Mouse (Mus musculus): ENCODE results near the gene D6Wsu163e. TPM values are rescaled to one million over a fixed set of nuclear protein-coding genes. Genes with fewer than 3 reads are reported as not detected.

The D6Wsu163e gene
- 15.8 and 18.3 TPM in 2 replicates for polyA plus RNA-seq (2015; fragmentation: Nextera tagmentation; extraction: Ambion mirVana)

- no peaks in the 10 kb centered on the region for H3K9me3 ChIP-seq
- peak within 1 kb of the TSS; percentile 80 for H3K4me2 ChIP-seq (replicated peaks)
- peak within 1 kb of the TSS; percentile 66 for H3K4me3 ChIP-seq (replicated peaks)
- peak within 1 kb of the TSS; percentile 63 for H3K9ac ChIP-seq
- no peaks in the 10 kb centered on the region for H3K36me3 ChIP-seq
- peaks cover 18% of the 10 kb centered on the region for H3K4me1 ChIP-seq (replicated peaks)
- H3K27me3 ChIP-seq (replicated peaks) = no peaks in the 10 kb centered on the region
- peak; percentile 100 for ATAC-seq
- 0 out of 2 replicates have a peak within 1 kb of the TSS, but pooled peaks have one; percentile 18 for H3K27ac ChIP-seq
- under 1% methylated on average over 33 of the region's 33 CpGs for WGBS
These were observed at the start of gene D6Wsu163e, which contains the start of gene Rad51ap1 for GRCm38 (mm10) chr6:126939487-126940171. Gene D6Wsu163e (plus strand): TSS chr6:126939962. Gene Rad51ap1 (minus strand): TSS chr6:126939587.

GRCm38 (mm10) chr6:126907378-126907777, 32.4 kb upstream of the D6Wsu163e start:
- Histone ChIP-seq H3K9ac (no peak overlapping the region), H3K27me3 (replicated peaks) (no peaks in the 10 kb centered on the region), H3K4me1 (replicated peaks) (no peaks in the 10 kb centered on the region), H3K4me3 (replicated peaks) (no peak overlapping the region), H3K27ac (no peak overlapping the region), H3K4me2 (replicated peaks) (no peak overlapping the region), H3K36me3 (no peaks in the 10 kb centered on the region), H3K9me3 (no peaks in the 10 kb centered on the region)
- 76% methylated on average over 4 of the region's 5 CpGs for WGBS
- no peak for ATAC-seq

- Histone ChIP-seq H3K27ac (no peak overlapping the region), H3K9me3 (no peaks in the 10 kb centered on the region), H3K27me3 (replicated peaks) (no peaks in the 10 kb centered on the region), H3K4me2 (replicated peaks) (no peak overlapping the region), H3K36me3 (no peaks in the 10 kb centered on the region), H3K4me1 (replicated peaks) (no peaks in the 10 kb centered on the region), H3K9ac (no peak overlapping the region), H3K4me3 (replicated peaks) (no peak overlapping the region)
- 69% methylated on average over 3 of the region's 3 CpGs for WGBS
- no peak for ATAC-seq
These were observed 31.9 kb upstream of the D6Wsu163e start for GRCm38 (mm10) chr6:126907876-126908275.

GRCm38 (mm10) chr6:126910727-126911126, 29.0 kb upstream of the D6Wsu163e start:
- H3K27ac ChIP-seq = no peak overlapping the region
- no peaks in the 10 kb centered on the region for H3K36me3 ChIP-seq
- no peak overlapping the region for H3K9ac ChIP-seq
- no peak overlapping the region for H3K4me3 ChIP-seq (replicated peaks)
- ATAC-seq = no peak
- H3K9me3 ChIP-seq = no peaks in the 10 kb centered on the region
- 66% methylated on average over 4 of the region's 4 CpGs for WGBS
- no peaks in the 10 kb centered on the region for H3K27me3 ChIP-seq (replicated peaks)
- no peaks in the 10 kb centered on the region for H3K4me1 ChIP-seq (replicated peaks)
- no peak overlapping the region for H3K4me2 ChIP-seq (replicated peaks)

GRCm38 (mm10) chr6:126914928-126915327, 24.8 kb upstream of the D6Wsu163e start:
- H3K4me1 ChIP-seq (replicated peaks) = no peaks in the 10 kb centered on the region
- no peak overlapping the region for H3K9ac ChIP-seq
- 77% methylated on average over 5 of the region's 5 CpGs for WGBS
- no peak overlapping the region for H3K27ac ChIP-seq
- no peaks in the 10 kb centered on the region for H3K9me3 ChIP-seq
- H3K4me3 ChIP-seq (replicated peaks) = no peak overlapping the region
- no peaks in the 10 kb centered on the region for H3K27me3 ChIP-seq (replicated peaks)
- no peak for ATAC-seq
- H3K4me2 ChIP-seq (replicated peaks) = no peak overlapping the region
- no peaks in the 10 kb centered on the region for H3K36me3 ChIP-seq

- WGBS = 7% methylated on average over 21 of the region's 21 CpGs
- Histone ChIP-seq H3K4me1 (replicated peaks) (peaks cover 5% of the 10 kb centered on the region; the same call in 1 of the 2 replicates), H3K27ac (peak within 1 kb of the TSS; percentile 45), H3K27me3 (replicated peaks) (no peaks in the 10 kb centered on the region), H3K9me3 (no peaks in the 10 kb centered on the region), H3K4me2 (replicated peaks) (peak within 1 kb of the TSS; percentile 50), H3K9ac (no peak within 1 kb of the TSS), H3K36me3 (peaks cover 12% of the 10 kb centered on the region), H3K4me3 (replicated peaks) (no peak within 1 kb of the TSS; the same call in 1 of the 2 replicates)
- peak; percentile 91 for ATAC-seq
These were observed 18.5 kb upstream of the D6Wsu163e start, which contains the start of gene Dyrk4 for GRCm38 (mm10) chr6:126921111-126921881. Gene Dyrk4 (minus strand): TSS chr6:126921839.

- no peak for ATAC-seq
- Histone ChIP-seq H3K4me3 (replicated peaks) (no peak overlapping the region), H3K9me3 (no peaks in the 10 kb centered on the region), H3K9ac (no peak overlapping the region), H3K27ac (no peak overlapping the region), H3K27me3 (replicated peaks) (no peaks in the 10 kb centered on the region), H3K4me2 (replicated peaks) (no peak overlapping the region), H3K4me1 (replicated peaks) (peaks cover 2% of the 10 kb centered on the region; the same call in 1 of the 2 replicates), H3K36me3 (peaks cover 7% of the 10 kb centered on the region)
- 87% methylated on average over 2 of the region's 2 CpGs for WGBS
These were observed 6.9 kb upstream of the D6Wsu163e start for GRCm38 (mm10) chr6:126932896-126933295.

- ATAC-seq = no peak
- Histone ChIP-seq H3K4me3 (replicated peaks) (peak overlapping the region; percentile 66), H3K4me2 (replicated peaks) (peak overlapping the region; percentile 80), H3K9ac (peak overlapping the region; percentile 63; the same call in 1 of the 2 replicates), H3K4me1 (replicated peaks) (peaks cover 18% of the 10 kb centered on the region), H3K9me3 (no peaks in the 10 kb centered on the region), H3K27me3 (replicated peaks) (no peaks in the 10 kb centered on the region), H3K27ac (no peak overlapping the region), H3K36me3 (0 out of 2 replicates have a peak, but pooled peaks cover 5% of the 10 kb centered on the region)
- 76% methylated on average over 2 of the region's 2 CpGs for WGBS
These were observed 1.7 kb upstream of the D6Wsu163e start for GRCm38 (mm10) chr6:126938047-126938446.

- Histone ChIP-seq H3K4me3 (replicated peaks) (peak overlapping the region; percentile 66), H3K9ac (peak overlapping the region; percentile 63), H3K4me1 (replicated peaks) (peaks cover 18% of the 10 kb centered on the region), H3K27ac (0 out of 2 replicates have a peak overlapping the region, but pooled peaks have one; percentile 18), H3K4me2 (replicated peaks) (peak overlapping the region; percentile 80), H3K27me3 (replicated peaks) (no peaks in the 10 kb centered on the region), H3K9me3 (no peaks in the 10 kb centered on the region), H3K36me3 (0 out of 2 replicates have a peak, but pooled peaks cover 1% of the 10 kb centered on the region)
- WGBS = under 1% methylated on average over 31 of the region's 31 CpGs
- no peak; the same call in 1 of the 2 replicates for ATAC-seq
These were observed 792 bp upstream of the D6Wsu163e start for GRCm38 (mm10) chr6:126938853-126939486.

GRCm38 (mm10) chr6:126940451-126940850, 689 bp downstream of the D6Wsu163e start:
- 5% methylated on average over 5 of the region's 5 CpGs for WGBS
- H3K9ac ChIP-seq = peak overlapping the region; percentile 56; the same call in 1 of the 2 replicates

GRCm38 (mm10) chr6:126948336-126948735, 8.6 kb downstream of the D6Wsu163e start:
- H3K4me2 ChIP-seq (replicated peaks) = no peak overlapping the region
- 0 out of 2 replicates have a peak, but pooled peaks cover 13% of the 10 kb centered on the region for H3K36me3 ChIP-seq
- no peak overlapping the region for H3K9ac ChIP-seq
- WGBS = 91% methylated on average over 4 of the region's 4 CpGs
- H3K4me1 ChIP-seq (replicated peaks) = no peaks in the 10 kb centered on the region
- H3K9me3 ChIP-seq = no peaks in the 10 kb centered on the region
- no peak overlapping the region for H3K27ac ChIP-seq
- no peak overlapping the region for H3K4me3 ChIP-seq (replicated peaks)
- H3K27me3 ChIP-seq (replicated peaks) = no peaks in the 10 kb centered on the region
- no peak for ATAC-seq

More at GRCm38 (mm10) chr6:126940451-126940850, 689 bp downstream of the D6Wsu163e start:
- H3K36me3 ChIP-seq = no peaks in the 10 kb centered on the region
- H3K4me1 ChIP-seq (replicated peaks) = peaks cover 18% of the 10 kb centered on the region
- H3K4me3 ChIP-seq (replicated peaks) = peak overlapping the region; percentile 66
- no peaks in the 10 kb centered on the region for H3K9me3 ChIP-seq
- peak overlapping the region; percentile 75 for H3K4me2 ChIP-seq (replicated peaks)
- no peaks in the 10 kb centered on the region for H3K27me3 ChIP-seq (replicated peaks)
- ATAC-seq = no peak
- H3K27ac ChIP-seq = no peak overlapping the region
